Mouse (Mus musculus): ENCODE measurements at regions not wholly inside any gene's neighbourhood (a gene's known extent, or its start where the extent isn't known, plus 50 kb on each side); places are given as distances from the start of the nearest gene placed in this dataset.

DNA sequence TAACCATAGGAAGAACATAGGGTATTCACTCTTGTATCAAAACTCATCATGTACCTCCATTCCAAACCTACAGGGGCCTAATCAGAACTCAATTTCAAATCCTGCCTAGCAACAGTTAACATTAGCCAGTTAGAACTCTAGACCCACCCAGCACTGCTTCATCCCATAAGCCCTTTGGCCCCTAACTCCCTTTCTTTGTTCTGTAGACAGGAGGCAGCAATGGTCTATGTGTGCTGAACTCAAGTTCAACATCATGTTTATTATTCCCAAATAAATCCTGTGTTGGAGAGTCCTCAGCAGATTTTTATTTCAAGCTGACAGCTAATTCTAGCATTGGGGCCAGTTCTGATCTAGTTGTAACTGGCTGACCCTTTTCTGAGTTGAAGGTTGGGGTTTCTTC is 112.2 kb downstream of the Ipo8 start:
- no peak for DNase-seq (ENCODE audit: low read depth, low spot score)

DNA sequence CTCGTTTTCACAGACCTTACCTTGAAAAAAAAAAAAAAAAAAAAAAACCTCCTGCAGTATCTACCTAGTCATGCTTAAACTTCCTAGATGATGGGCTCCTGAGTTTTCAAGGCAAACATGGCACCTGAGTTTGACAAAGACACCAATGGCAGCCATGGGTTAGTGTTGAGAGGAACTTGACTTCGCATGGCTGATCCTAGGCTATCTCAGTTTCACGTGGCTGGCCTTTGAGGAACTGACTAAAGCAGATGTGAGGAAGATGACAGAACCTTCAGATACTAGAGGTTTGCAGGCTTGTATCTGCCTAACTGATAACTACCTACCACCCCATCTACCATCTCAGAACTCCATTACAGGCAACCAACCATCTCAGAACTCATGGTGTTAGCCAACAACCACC is 120.9 kb downstream of the Ipo8 start:
- DNase-seq (ENCODE audit: low read depth, low spot score): no peak

DNA sequence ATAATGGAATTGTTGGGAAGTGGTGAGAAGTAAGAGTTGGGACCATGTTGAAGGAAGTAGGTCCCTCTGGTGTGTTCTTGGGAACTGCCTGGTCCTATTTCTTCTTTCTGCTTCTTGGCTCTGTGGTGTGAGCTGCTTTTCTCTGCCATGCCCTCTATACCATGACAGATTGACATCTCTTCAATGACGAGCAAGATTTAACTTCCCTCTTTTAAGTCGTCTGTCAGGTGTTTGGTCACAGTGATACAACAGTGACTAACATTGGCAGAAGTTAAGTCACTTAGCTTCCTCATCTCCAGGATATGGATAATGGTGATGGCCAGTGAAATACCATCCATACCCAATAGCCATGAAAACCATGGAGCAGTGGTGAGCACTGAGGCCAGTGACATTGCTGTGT is 122.9 kb downstream of the Ipo8 start:
- DNase-seq (ENCODE audit: low read depth, low spot score): no peak

DNA sequence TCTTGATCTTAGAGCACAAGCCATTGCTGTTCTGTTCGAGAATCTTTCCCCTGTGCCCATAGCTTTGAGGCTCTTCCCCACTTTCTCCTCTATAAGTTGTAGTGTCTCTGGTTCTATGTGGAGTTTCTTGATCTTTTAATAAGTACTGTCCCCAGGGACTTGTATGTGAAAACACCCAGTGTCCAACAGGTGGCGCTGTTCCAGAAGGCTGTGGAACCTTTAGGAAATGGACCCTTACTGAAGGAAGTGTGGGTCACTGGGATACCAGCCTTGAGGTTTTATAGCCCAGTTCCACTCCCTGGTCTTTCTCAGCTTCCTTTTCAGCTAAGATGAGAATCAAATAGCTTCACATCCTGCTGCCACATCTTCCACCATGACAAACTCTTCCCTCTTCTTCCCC is 125.6 kb downstream of the Ipo8 start:
- DNase-seq (ENCODE audit: low read depth, low spot score): peak; percentile 63

DNA sequence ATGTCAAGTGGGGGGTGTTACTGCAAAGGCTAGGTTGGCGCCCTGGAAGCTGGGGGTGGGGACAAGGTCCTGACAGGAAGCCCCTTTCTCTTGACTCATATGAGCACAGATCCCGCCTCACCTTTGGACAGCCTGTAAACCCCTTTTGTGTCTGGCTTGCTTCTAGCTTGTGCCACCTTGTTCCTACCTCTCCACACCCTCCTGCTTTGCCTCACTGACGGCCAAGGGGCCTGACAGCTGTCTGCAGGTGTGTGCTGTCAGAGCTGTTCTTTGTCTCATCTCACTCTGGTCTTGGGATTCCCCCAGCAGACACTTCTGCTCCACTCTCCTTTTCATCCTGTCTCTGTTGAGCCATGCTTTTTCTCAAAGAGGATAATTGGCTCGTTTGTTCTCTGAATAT is 137.9 kb downstream of the Ipo8 start:
- no peak for DNase-seq (ENCODE audit: low read depth, low spot score)

DNA sequence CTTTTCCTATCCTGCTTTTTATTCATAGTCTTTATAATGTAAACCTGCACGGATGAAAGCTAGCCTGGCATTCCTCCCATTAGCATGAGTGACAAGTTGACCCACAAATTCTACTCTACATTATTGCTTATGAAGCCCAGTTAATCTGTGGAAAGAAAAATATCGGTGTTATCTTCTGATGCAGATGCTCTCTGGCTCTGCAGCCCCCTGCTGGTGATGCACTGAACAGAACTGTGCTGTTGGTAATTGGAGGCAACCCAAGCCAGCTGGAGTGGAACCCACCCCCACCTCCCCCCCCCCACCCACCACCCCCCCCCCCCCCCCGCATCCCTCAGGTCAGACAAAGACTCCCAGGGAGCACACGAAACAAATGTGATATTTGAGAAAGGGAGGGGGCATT is 143.5 kb downstream of the Ipo8 start:
- DNase-seq (ENCODE audit: low read depth, low spot score): peak; percentile 42

DNA sequence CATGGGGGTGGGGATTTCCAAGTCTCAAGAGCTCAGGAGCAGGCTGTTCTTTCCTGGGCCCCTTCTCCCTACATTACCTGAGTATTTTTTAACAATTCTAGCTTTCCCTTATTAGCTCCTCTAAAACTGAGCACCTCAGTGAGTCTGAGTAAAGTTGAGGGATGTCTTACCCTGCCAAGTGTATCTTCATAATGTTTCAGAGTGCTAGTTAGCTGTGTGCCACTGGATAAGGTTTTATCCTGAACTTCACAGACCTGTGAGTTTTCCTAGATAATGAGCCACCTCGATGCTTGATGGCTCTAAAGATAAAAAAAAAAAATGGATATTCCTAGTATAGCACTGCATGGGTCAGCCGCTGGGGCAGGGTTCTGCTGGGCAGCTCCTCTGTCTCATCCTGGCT is 171.1 kb downstream of the Ipo8 start:
- no peak for DNase-seq (ENCODE audit: low read depth, low spot score)

DNA sequence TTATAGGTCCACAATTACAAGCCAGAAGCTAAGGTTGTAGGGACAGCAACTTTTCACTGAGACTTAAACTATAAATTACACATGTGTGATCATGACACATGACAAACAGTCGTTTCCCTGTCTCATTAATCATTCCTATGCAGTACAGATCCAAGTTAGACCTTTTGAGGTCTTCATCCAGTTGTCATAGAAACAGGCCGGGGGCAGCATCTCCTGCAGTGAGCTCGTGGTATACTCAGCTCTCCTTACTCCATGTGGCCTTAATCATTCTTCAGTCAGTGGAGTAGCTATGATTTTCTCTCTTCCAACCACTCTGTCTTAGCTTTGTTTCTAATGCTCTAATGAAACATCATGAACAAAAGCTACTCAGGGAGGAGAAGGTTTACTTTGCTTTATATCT is 178.1 kb downstream of the Ipo8 start:
- no peak for DNase-seq (ENCODE audit: low read depth, low spot score)

DNA sequence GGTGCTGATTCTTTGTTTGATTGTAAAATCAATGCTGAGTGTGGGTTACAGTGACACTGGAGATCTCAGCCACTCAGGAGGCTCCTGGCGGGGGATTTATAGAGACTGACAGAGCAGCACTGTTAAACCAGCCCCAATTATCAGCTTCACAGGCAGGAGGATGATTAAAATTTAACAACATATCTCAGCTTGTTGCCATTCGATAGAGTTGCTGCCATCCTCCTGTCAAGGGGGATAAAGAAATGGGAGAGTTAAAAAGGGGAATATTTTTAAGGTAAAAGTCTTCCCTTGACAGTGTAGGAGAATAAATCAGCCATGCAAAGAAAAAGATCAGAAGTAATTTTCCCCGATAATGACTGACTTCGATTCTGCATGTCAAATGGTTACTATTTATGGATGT is 178.8 kb downstream of the Ipo8 start:
- DNase-seq (ENCODE audit: low read depth, low spot score): no peak

DNA sequence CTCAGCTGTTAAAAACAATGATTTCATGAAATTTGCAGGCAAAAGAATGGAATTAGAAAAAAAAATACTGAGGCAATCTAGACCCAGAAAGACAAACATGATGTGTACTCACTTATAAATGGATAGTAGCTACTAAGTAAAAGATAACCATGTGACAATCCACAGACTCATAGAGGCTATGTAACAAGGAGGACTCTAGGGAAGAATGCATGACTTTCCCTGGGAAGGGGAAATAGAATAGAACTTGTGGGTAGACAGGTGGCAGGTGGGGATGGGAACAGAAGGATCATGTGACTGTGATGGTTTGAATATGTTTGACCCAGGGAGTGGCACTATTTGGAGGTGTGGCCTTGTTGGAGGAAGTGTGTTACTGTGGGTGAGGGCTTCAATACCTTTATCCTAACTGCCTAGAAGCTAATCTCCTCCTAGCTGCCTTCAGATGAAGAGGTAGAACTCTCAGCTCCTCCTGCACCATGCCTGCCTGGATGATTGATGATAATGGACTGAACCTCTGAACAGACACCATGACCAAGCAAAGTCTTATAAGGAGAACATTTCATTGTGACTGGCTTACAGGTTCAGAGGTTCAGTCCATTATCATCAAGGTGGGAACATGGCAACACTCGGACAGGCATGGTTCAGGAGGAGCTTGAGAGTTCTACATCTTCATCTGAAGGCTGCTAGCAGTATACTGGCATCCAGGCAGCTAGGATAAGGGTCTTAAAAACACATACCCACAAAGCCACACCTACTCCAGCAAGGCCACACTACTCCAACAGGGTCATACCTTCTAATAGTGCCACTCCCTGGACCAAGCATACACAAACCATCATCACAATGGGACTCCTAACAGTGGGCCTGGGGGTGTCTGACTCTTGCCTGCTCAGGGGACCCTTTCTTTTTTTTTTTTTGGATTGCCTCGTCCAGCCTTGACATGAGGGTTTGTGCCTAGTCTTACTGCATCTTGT is 183.6 kb downstream of the Ipo8 start:
- DNase-seq (ENCODE audit: low read depth, low spot score): no peak

DNA sequence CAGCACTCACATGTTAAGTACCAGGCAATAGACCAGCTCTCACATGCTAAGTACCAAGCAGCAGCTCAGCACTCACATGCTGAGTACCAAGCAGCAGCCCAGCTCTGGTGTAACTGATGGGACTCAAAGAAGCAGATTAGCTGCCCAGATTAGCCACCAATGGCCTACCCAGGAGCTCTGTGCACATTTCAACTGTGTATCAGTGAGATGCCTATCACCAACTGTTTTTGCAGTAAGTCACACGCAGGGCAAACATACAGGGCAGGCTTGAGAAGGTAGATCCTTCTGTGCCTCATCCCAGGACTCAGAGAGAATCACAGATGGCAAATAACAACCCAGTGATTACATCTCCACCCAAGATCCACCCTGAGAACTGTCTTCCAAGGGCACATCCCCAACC is 190.7 kb downstream of the Ipo8 start:
- DNase-seq (ENCODE audit: low read depth, low spot score): no peak

DNA sequence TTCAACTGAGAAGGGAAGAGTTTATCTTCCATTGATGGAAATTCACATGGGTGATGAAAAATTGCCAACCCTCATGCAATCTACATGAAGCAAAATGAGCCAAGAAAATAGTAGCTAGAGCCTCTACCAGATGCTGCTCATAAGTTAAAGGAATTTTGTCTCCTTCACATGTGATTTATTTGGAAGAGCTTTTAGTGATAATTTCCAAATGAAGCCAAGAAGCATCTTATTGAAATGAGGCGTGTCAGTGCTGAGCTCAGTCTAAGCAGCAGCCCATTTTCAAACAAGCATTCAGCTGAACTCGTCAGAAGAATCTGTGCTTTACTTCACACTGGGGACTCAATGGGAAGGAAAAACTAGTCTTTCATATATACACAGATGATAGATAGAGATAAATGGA is 190.0 kb upstream of the Tmtc1 start:
- no peak for DNase-seq (ENCODE audit: low read depth, low spot score)

DNA sequence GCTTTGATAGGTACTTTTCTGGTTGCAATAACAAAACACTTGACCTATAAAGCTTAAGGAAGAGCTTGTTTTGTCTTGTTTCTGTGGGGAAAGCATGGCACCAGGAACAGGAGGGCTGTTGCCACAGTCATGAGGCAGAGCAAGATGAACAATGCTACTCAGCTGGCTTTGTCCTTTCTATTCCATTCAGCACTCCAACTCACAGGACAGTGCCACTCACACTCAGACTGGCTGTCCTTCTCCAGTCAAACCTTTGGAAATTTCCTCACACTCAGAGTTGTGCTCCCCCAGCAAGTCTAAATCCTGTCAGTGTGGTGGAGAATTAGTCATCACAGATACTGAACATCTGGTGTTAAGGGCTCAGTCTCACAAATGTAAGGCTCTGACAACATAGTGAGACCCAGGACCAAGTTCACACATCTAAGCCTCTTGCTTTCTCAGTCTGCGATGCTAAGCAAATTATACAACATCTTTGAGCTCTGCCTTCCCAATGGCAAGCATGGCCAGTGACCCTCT is 183.0 kb upstream of the Tmtc1 start:
- DNase-seq (ENCODE audit: low read depth, low spot score): peak; percentile 49

DNA sequence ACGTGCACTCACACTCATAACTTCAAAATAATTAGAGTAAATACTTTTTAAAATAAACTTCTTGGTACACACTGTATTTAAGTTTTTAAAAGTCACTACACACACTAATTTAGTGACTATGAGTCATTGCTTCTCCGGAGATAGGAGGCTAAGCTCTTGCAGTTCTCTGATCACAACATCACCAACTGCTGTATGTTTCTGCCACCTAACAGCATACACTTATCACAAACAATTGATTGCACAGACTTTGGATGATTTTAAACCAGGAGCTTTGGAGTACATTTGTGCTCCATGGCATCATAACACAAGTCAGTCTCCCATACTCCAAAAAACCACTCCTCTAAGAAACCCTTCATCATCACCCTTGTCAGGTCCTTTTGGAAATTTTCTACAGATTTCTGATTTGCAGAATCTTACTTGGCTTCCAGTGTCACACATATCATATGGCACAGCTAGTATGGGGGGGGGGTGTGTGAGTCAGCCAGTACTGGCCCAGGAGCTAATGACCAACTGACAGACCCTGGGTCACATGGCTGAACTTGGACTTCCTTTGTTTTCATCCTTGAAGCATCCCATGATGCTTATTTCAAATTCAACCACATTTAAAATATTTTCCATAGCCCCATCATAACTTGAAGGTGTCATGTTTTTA is 179.1 kb upstream of the Tmtc1 start:
- DNase-seq (ENCODE audit: low read depth, low spot score): no peak

DNA sequence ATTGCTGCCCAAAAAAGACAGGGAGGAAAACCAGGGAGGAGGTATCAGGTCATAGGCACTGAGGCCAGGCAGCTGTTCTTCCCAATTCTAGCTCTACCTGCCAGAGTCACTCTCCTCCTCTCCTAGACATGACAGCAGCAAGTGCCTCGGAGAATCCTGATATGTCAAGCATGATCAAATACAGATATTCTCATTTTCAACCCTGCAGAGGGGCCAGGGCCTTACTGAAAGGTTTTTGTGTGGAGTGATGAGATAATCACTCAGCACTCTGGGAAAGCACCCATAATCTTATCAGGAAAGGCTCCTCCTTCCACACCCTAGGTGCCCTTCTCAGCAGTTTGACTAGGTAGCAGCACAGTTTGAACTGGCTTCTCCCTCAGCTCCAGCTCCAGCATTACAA is 175.8 kb upstream of the Tmtc1 start:
- DNase-seq (ENCODE audit: low read depth, low spot score): no peak

DNA sequence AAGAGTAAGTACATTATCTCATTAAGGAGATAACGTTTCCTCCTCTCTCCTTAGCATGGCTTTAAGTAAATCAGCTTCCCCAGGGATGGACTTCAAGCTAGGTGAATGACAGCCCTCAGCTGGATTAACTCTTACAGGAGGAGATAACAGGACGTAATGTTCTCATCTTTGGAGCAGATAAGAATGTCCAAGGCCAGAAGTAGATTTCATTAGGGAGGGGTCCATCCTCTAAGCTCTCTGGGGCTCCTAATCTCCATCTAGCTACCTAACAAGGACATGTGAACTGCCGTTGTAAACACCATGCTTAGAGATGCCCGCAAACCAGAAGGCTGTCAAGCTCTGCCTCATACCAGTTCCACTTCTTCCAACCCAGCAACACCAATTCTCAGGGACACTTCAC is 171.7 kb upstream of the Tmtc1 start:
- no peak for DNase-seq (ENCODE audit: low read depth, low spot score)

DNA sequence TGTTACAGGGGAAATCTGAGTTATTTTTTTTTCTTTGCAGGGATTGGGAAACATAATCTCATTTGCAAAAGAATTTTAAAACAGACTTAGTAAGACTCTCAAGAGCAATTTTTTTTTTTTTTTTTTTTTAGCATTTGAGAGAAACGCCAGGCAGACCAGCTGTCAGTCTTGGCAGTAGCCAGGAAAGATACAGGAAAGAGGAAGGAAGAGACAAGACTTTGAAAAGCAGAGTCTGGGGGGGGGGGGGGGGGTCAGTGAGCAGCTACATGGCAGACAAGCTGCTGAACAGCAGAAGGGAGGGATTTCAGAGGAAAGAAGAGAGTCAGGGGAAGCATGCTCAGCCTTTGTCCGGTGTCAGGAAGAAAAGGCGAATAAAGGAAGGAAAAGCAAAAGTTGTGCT is 171.3 kb upstream of the Tmtc1 start:
- DNase-seq (ENCODE audit: low read depth, low spot score): no peak

DNA sequence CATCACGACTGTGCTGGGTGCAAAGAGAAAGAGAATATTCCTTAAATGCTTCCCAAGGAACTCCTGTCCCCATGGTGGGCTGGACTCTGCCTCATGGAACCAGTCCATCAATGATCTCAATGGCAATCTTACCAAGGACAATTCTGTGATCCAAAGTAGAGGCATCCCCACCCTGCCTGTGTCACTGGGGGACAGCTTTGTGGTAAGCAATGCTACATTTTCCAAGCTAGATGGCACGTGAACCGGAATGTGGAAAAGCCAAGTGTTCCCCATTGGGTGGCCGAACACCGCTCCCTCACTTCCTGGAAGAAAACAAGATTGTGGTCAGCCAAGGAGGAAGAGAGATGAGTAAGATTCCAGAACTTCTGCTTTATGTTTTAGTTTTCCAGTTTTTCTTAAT is 164.7 kb upstream of the Tmtc1 start:
- DNase-seq (ENCODE audit: low read depth, low spot score): no peak

DNA sequence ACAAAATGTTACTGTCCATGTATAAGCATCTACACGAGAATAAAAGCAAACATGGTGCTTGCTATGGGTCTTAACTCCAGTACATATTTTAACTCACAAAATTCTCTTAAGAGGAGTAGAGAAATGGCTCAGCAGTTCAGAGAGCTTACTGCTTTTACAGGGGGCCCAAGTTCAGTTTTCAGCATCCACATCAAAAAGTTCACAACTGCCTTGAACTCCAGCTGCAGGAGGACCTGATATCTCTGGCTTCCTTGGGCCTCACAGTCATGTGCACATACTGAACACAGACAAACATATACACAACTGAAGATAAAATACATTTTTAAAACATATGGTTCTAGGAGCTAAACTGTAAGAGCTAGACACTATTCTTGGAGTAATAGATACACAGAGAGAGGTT is 161.0 kb upstream of the Tmtc1 start:
- DNase-seq (ENCODE audit: low read depth, low spot score): no peak

DNA sequence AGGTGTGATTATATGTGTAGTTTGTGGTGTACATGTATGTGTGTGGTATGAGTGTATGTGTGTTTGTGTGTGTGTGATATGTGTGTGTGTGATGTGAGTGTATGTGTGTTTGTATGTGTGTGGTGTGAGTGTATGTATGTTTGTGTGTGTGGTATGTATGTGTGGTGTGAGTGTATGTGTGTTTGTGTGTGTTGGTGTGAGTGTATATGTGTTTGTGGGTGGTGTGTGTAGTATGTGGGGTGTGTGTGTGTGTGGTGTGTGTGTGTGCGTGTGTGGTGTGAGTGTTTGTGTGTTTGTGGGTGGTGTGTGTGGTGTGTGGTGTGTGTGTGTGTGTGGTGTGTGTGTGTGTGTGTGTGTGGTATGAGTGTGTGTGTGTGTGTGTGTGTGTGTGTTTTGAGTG is 160.6 kb upstream of the Tmtc1 start:
- no peak for DNase-seq (ENCODE audit: low read depth, low spot score)

DNA sequence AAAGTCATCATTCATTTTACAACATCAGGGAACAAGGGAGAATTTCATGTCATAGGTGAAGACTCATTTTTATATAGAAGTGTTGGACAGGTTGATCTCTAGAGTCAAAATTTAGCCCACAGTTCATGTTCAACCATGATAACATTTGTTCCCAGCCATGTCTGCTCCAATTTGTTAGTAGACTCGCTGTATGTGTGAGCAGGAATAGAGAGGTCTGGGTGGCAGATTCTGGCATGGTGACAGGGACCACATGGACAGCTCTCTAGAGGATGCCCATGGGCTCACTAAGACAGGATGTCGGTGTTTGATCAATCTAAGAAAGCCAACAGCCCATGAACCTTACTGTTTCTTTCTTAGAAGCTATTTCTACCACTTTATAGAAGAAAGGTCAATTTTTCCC is 159.7 kb upstream of the Tmtc1 start:
- no peak for DNase-seq (ENCODE audit: low read depth, low spot score)

DNA sequence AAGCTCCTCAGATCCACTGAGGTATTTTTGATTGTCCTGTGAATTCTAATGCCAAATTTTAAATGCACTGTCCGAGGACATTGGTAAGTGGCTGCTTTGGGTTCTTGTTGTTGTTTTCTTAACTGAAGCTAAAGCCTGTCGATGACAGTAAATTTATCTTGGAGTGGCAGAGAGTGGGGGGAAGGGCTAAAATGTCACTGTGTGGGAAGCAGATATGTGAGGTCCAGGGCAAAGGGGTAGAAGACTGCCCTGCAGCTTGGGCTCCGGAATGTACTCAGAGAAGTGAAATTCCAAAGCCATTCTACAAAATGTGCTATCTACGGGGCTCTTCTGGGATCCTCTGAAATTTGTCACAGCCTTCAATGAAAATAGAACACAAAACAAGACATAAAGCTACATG is 159.3 kb upstream of the Tmtc1 start:
- DNase-seq (ENCODE audit: low read depth, low spot score): no peak

DNA sequence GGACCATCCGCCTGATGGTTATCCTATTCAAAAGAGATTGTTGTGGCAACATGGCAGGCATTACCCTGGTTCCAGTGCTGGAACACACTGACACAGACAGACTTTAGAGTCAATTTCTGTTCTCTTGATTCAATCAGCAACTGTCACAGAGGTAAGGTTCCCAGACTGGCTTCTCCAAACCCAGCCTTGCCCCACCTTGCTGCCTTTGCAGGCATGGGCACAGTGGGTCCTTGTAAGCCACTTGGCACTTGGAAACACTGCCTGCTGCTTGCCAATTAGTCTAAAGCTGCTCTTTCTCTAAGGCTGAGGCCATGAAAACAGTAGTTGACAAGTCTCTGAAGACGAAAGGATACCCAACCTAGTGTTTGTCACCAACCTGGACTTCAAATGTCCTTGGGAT is 158.7 kb upstream of the Tmtc1 start:
- no peak for DNase-seq (ENCODE audit: low read depth, low spot score)
